Mouse (Mus musculus): ENCODE results near the gene Stk16.
A peak's percentile ranks its signal among the peaks of the same experiment; 100 is the strongest.

Gene Stk16

DNA sequence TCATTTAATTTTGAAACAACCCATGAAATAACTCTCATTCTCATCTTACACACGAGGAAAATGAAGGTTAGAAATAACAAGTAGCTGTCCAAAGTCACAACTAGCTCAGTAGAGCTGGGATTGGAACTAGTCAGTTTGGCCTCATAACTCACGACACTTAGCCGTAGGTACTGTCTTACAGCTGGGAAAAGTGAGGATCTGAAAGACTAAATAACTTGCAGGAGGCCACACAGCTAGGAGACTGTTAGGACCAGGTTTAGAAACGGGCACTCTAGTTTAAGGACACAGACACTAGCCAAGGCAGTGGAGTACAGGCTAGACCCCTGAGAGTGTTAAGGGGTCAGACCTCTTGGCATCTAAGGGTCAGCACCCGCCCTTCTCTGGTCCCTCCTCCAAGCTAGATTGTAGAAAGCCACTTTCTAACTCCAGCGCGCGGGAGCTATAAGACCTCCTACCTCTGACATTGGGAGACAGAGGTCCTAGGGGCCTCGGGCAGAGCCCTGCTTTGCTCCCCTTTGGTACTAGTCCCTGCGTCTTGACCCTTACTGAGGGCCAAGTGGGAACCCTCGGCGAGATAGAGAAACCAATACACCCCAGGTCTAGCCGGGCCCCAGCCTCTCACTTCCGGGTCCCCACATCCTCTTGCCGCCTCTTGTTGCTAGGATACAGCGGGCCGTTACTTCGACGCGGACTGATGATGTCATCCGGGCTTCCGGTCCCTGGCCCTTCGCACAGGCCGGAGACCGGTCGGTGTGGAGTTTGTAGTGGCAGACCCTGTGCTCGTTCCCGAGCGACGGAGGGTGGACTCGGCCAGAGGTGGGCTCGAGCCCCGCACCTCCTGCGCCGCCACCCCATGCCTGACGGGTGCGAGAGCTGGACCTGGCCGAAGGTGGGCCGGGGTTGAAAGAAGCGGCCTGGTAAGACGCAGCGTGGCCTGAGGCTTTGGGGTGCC lies at the start of gene Stk16, which contains the start of gene Glb1l:
Stk16 (plus strand) TSS at position 703 of the 952 bp plus-strand sequence.
Glb1l (minus strand) TSS at position 678 of the 952 bp plus-strand sequence.
- peak; percentile 97 for DNase-seq

DNA sequence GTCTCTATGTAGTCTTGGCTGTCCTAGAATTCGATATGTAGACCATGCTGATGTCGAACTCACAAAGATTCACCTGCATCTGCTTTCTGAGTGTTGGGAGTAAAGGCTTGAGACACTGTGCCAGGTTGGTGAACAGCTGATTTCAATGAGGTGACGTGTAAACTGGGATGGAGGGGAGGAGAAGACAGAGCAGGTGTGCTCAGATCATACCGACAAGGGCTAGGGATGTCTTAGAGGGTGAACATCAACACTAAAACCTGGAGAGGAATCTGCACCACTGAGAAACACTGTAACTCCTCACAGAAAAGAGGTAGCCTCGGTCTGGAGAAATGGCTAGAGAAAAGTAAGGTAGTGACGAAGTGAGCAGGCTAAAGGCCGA lies 42.6 kb upstream of the Stk16 start:
- no peak for DNase-seq

DNA sequence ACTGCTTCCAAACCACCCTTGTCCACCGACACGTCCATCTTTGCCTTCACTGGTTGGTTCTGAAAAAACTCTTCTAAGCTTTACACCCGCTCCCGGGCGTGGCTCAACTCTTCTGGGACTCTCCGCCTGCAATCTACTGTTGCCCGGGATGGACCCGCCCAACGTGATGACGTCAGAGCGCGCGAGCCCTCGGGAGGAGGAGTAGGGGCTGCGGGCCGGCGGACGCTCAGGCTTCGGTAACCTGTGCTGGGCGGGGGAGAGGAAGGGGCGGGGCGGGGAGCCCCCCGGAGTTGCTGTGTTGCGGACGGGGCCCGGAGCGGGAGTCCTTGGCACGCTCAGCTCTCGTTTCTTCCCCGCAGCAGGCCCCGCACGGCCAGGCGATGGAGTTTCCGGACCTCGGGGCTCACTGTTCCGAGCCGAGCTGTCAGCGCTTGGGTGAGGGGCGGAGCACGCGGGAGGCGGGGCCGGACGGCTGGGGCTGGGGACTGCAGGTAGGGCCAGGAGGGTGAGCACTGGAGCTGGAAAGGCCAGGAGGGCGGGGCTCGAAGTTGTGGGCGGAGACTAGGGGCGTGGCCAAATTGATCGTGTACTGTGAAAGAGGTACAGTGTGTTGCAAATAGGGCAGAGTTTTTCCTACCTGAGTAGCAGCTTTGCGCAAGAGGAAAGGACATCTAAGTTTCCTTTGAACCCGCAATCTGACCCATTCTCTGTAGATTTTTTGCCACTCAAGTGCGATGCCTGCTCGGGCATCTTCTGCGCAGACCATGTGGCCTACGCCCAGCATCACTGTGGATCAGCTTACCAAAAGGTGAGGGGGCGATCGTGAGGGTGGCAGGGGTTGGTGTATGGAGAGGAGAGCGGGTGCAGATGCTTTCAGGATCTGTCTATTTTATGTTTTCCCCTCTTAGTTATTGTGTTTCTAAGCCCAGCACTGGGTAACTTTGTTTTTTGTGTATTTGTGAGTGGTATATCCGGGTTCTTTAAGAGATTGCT lies 41.9 kb upstream of the Stk16 start, which contains the start of gene Zfand2b:
Zfand2b (plus strand) TSS at position 175 of the 993 bp plus-strand sequence.
- peak; percentile 99 for DNase-seq

DNA sequence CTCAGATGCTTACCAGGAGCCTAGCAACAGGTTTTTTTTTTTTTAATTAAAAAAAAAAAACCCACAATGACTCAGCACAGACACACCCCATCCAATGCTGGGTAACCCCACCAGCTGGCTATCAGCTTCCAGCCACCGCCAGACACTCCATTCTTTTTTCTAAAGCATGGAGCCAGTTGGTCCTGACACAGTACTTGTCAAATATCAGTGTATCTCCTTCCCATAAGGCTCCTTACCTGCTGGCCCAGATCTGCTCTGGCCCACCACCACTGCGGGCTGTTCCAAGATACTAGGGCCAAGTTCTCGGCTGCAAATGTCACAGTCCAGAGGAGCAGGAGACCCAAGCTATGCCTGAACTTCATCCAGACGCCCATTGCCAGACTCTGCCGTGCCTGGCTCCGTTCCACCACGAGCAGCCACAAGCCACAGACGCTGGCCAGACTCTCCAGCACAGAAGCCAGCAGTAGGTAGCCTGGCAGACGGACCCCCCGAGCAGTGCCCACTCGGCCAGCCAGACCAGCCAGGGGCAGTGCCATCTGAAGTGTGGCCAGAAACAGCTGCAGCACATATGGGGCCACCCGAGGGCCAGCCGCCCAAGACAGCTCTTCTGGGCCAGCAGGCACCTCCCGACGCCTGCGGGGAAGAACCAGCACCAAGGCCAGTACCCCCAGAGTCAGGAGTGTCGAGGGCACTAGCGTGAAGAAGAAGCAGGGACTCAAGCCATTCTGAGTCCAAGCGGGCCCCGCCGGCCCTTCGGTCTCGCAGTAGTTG lies 31.1 kb upstream of the Stk16 start:
- DNase-seq: peak in 1 of 2 experiments; percentile 45

DNA sequence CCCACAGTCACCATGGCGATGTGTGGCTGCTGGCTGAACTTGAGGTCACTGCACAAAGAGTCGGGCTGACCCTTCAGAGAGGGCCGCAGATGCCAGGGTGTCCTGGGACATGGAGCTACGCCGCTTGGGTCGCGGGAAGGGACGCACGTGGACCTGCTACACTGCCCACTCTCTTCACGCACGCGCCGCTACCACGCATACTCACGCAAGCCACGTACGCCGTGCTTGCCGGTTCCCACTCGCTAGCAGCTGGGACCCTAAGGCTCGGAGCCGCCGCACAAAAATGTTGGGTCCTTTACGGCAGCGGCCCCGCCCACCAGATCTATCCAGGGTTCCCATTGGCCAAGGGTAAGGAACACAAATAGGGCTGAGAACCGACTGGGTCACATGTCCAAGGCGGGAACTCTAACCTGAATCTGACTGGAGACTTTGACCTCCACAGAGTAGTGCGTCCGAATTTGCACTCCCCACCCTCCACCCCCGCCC lies 30.5 kb upstream of the Stk16 start, which contains the start of gene Abcb6:
Abcb6 (minus strand) TSS at position 288 of the 486 bp plus-strand sequence.
- DNase-seq: peak; percentile 83 to 86

DNA sequence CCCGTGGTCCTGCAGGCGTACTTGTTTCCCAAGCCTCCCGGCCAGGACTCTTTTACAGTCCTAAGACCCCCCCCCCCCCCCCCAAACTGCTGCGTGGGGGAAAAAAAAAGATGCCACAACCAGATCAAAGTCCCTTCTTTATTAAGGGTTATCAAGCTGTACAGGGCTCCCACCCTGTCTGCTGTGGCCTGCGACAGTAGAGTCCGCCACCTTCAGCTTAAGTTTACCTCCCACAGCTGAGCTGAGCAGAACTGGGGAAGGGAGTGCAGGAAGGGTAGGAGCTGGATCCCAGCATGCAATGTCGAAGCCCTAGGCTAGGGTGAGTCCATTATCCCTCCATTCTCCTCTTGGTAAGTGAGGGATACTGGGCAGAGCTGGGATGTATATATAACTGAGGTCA lies 29.9 kb upstream of the Stk16 start:
- DNase-seq: no peak

DNA sequence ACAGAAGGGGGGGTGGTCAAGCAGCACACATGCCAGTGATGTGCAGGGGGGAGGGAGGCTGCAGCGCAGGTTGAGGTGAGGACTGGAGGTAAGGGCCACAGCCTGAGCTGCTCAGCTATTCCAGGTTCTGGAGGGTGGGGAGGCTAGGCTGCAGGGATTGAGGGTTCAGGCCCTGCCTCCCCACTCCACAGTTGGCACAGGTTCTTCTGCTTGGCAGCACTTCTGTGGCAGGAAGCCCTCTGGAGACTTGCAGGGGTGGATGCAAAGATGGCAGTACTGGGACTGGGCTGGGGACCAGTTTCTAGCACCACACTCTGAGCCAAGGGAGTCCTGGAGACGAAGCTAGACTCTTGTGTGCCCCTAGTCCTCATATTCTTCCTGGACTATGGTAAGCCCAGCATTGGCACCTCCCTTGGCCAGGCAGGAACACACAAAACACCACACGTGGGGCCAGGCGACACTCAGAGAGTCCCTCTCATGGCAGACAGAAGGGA lies 29.2 kb upstream of the Stk16 start:
- no peak for DNase-seq

DNA sequence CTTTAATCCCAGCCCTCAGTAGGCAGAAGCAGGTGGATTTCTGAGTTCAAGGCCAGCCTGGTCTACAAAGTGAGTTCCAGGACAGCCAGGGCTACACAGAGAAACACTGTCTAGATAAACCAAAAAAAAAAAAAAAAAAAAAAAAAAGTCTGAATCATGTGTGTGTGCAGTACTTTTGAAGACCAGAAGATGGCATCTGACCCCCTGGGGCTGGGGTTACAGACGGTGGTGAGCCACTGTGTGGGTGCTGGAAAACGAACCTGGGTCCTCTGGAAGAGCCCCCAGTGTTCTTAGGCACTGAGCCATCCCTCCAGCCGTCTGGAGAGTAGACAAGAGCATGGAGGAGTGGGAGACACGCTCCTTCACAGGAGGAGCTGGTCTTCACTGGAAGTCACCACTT lies 28.5 kb upstream of the Stk16 start:
- DNase-seq: no peak

DNA sequence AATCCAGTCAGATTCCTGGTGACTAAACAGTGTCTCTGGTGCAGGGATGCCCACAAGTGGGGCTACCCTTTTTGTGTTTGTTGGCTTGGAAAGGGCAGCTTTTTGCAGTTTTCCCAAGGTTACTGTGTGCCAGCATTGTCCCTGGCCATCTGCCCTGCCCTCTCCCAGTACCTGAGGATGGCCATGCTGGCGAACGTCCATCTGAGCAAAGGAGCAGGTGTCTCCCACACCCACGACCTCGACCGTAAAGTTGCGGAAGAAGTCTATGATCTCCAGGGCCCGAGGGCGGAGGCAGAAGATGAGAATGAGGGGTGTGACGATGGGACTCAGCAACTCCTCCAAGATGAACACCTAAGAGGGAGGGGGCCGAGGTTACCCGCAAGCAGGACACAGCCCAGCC lies 25.1 kb upstream of the Stk16 start:
- no peak for DNase-seq

DNA sequence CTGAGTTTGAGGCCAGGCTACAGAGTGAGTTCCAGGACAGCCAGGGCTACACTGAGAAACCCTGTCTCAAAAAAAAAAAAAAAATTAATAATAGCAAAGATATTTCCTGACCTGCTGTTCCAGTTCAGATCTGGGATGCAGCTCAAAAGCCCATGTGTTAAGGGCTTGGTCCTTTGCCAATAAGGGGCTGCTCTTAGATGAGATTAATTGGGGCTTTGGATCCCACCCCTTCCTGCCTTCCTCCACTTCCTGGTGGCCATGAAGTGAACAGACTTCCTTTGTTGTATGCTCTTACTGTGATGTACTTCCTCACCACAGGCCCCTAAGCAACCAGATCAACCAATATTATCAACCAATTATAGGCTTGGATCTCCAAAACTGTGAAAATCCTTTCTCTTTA lies 23.5 kb upstream of the Stk16 start:
- DNase-seq: no peak

DNA sequence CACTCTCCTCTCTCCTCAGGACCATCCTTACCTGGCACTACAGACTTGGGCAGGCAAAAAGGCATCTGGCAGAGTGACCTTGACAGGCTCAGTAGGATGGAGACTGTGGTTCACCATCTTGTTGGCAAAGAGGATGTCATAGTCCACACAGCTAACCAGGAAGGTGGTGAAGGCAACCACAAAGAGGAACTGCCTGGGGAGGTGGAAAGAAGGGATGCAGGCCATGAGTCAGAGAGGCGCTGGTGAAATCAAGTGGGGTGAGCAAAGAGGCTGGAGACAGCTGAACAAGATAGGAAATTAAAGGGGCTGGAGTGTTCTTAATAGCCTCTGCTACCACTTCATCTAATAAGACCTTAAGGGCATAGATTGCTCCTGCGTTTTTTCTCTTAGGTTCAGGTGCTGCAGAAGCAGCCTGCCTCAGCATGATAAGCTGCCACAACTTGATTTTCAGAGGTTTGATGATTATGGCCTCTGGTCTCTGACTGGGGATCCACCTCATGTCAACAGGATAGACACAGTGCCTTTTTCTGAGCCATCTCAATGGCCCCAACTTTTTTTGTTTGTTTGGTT lies 22.6 kb upstream of the Stk16 start:
- DNase-seq: no peak

DNA sequence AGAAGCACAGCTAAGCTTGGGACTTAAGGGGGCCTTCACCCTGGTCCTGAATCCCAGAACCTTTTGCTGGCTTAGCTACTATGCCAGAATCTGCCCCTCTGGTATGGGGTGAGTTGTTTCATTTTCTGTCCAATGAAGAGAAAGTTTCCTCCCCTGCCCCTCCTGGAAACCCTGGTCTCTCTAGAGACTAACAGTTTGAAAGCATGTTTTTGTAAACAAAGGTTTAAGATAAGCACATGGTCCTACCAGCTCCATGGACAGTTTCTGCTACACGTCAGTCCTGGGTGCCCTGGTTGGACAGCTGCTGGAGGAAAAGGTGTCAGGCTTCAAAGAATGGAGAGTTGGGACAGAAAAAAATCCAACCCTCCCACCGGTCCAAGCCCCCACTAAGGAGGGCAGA lies 20.1 kb upstream of the Stk16 start:
- DNase-seq: no peak

DNA sequence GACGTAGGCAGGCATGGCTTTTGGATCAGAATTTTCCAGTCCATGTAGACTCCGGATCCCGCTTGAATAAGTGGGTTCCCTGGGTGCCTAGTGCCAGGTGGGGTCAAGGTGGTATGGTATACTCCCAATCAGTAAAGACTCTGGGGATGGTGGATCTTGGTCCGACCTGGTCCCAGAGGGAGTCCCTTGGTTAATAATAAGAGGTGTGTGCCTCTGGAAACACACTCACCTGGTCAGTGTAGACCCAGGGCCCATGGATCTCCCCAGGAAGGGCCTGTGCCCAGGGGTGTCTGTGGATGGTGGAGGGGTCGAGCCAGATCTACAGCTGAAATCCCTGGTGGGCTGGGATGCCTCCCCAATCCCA lies 19.4 kb upstream of the Stk16 start:
- no peak for DNase-seq

DNA sequence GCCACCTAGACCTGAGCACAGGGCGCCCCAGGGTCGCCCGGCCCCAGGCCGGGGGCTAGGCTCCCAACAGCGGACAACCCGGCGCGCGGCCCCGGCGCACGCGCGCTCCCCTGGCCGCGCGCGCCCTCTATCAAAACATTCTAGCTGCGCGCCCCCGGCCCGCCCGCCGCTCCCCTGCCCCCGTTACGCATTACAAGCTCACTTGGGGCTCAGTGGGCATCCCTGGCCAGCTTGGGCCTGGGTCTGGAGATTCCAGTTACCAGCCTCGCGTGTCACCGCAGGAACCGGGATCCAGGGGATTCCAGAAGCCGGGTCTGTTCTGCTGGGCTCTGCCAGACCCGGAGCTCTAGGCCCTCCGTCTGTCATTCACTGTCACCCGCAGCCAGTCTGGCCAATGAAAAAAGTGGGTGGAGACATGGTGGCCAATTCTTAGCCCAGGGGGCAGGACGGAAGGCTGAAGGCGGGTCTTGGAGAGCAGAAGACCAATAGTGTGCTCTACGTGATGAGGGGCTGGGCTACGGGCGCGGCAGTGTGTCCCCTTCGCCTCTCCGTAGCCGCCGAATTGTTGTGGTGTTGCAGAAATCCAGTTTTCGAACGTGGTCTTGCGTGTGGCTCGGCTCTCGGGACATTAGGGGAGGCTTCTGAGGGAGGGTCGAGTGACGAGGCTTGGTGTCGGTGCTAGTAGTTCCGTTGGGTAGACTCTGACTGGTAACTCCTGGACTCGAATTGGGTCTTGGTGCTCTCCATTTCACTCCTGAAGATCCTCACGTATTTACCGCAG lies 18.8 kb upstream of the Stk16 start, which contains the start of the genes Ankzf1 and Atg9a:
Ankzf1 (plus strand) TSS at position 530 of the 781 bp plus-strand sequence.
Atg9a (minus strand) TSS at position 575 of the 781 bp plus-strand sequence.
- DNase-seq: peak; percentile 90 to 93

DNA sequence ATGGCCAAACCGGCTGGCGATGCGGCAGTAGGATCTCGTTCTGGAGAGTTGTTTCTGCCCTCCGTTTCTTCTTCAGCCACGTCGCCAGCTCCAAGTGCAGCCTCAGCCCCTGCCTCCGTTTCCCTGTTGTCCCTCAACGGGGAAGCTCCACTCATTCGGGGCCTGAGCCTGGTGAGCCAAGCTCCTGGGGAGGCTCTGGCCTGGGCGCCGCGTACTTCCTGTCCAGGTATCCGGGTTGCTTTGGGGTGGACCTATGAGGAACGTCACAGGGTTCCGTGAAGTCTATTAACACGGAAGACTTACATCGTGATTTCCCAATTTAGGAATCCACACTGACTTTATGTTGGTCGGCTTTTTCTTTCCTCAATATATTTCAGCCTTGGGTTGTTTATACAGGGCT lies 18.2 kb upstream of the Stk16 start:
- peak; percentile 22 to 29 for DNase-seq

DNA sequence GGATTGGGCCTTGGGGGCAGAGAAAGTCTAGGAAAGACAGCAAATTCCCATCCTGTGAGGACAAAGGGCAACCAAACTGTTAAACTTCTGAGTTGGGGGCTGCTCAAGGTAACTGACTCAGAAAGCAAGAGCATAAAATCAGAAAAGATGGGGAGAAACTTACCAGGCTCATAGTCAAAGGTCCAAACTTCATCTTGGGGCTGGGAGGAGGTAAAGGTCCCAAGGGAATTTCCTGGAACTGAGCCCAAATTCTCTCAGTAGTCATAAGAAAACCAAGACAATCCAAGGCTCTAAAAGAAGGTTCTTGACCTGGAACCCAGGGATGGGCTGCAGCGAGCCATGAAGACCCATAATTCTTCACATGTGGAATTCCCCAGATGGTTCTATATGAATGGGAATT lies 9.4 kb upstream of the Stk16 start:
- DNase-seq: no peak

DNA sequence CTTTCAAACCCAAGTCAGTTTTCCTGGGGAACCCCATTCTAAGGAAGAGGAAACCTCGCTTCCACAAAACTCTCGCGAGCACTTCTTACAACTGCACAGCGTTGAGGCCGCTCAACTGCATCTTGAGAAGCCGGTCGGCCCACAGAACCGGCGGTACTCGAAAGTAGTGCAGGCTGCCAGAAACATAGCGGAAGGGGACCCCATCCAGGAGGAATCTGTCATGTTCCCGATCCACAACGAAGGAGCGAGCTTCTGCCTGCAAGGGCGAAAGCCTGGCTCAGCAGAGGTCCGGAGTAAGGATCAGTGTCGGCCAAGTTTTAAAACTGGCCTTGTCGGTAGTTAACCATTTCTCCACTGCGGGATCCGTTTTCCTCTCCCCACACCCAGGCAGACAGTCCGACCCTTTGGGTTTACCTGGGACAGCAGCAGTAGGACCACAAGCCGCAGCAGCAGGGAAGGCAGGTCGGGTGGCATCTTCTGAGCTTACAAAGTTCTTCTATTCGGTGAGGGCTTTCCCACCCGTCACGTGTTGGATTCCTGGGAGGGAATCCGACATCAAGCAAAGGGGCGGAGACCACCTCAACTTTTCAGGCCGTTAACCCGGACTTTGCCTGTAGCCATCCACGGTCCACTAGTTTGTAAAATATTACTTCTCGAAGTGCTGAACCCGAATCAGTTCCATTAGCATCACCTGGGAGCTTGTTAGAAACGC lies 1.5 kb upstream of the Stk16 start:
- DNase-seq: peak; percentile 22 to 43

DNA sequence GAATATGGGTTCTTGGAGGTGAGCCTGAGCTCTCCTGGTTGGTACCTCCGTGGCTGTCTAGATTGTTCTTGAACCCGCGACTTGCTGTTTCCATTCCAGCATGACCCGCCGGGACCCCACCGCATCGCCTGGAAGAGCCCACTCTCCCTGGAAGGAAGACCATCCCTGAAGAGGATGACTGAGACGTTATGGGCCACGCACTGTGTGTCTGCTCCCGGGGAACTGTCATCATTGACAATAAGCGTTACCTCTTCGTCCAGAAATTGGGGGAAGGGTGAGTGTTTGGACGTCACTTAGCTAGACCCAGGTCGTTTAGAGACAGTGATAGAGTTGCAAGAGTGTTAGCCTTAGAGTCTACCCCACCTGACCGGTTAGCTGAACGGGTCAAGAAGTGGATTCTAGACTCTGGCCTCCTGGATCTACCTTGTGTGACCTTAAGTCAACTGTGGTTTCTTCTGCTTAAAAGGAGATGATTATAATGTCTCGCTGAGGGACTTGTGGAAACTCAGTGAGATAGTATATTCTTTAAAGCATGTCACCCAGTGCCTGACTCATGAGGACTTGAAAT lies 587 bp downstream of the Stk16 start:
- no peak for DNase-seq

DNA sequence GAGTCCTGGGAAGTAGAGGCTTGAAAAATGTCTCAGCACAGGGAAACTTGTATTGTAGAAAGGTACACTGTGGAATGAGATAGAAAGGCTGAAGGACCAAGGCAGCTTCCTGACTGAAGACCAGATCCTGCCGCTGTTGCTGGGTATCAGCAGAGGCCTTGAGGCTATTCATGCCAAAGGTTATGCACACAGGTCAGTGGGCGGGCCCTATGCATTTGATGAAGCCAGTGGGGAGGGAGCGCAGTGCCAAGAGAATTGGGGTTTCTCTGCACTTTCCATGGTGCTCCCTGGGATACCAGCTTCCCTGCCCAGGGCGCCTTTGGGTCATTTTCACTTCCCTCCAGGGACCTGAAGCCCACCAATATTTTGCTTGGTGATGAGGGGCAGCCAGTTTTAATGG lies 1.9 kb downstream of the Stk16 start:
- DNase-seq: no peak

DNA sequence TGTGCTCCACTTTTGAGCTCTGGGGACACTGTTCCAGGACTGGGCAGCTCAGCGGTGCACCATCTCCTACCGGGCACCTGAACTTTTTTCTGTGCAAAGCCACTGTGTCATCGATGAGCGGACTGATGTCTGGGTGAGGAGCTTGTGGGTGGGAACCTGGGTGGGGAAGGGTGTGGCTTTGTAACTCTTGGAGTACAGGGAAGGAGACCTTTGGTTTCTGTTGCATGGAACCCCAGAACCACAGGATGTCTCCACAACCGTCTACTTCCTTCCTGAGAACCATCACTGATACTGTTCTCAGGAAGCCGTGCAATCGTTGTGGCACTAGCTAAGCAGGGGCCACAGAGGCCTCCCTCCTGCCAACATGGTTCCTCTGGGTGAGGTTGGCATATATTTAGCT lies 2.5 kb downstream of the Stk16 start:
- DNase-seq: no peak
